Mouse (Mus musculus) frontal cortex, postnatal 25 days (tissue): ENCODE measurements around the gene Nfil3.

Experiments
- DNase-seq, 2 experiments: peaks; one replicate each; pipeline ENCODE4 v3.0.0; 2022; ENCODE audit warnings: low spot score in 2 of 2

Gene Nfil3

GRCm38 (mm10) chr13:52980951-52981421, at the start of gene Nfil3:
Gene Nfil3, minus strand, starts transcription at chr13:52981073.
- DNase-seq = peak in 1 of 2 experiments; percentile 58

DNA sequence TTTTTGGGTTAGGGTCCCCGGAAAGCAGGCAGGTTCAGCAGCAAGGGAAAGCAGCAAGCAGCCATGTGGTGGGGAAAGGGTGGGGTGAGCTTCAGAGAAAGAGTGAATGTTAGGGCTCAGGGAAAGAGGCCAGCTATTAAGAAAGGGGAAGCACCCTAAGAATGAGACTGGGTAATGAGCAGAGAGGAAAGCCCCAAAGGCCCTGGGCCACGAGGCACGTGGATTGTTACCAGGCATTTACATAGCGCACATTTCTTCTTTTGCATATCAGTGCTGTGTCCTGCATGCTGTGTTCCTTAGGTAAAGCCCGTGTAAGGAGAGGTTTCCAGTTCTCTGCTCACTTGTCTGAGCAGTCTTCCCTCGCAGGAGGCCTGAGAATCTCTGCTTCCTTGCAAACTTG, 43.4 kb upstream of the Nfil3 start:
- DNase-seq = no peak

DNA sequence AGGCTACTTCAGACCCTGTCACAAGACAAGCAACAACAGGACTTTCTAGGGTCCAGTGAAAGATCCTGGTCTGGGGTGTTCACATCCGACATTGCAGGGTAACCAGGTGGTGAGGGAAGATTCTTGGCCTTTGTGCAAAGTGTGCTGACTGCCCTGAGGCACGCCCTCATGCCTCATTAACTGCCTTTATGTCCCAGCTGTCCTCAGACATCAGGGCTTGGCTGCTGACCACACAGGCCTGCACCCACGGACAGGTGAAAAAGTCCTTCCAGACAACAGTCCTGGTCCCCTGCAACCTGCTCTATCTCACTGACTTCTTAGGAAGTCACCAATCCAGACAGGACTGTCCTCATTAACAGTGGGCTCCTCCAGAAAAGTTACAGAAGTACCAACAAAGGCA, 39.4 kb upstream of the Nfil3 start:
- DNase-seq = no peak

- no peak for DNase-seq
Measured at GRCm38 (mm10) chr13:53019532-53019931, 38.7 kb upstream of the Nfil3 start.

DNA sequence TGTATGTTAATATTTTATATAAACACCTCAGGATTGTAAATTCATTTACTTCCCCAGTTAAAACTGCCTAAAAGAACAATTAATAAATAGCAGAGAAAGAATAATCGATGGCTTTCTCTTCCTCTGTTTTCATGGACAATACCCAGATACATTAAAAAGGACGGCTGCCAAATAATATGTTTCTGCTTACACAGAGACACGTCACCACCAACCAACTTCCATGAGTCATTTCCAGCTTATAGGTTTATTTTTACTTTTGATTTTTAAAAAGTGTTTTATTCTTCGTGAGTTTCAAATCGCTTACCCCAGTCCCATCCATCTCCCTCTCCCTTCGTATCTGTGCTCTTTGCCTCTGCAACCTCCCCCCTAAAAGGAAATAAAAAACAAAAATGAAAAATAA, 38.1 kb upstream of the Nfil3 start:
- DNase-seq = no peak

DNA sequence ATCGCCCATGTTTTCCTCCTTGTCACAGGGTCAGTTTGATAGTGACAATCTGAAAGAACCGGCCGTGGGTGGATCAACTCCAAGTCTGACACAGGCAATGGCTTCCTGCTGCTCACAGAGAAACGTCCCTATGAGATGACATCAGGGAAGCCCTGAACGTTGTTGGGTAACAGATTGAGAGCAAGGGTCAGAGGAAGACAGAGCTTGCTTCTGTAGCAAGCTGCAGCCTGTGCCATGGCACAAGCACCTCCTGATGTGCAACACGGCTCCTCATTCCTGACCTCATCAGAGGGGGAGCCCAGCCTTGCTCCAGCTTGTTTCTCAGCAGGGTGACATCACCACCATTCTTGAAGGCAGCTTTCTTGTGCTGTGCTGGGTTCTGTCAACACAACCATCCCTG, 37.1 kb upstream of the Nfil3 start:
- no peak for DNase-seq

GRCm38 (mm10) chr13:53017117-53017516, 36.2 kb upstream of the Nfil3 start:
- DNase-seq = no peak

- DNase-seq = no peak
Measured at GRCm38 (mm10) chr13:53011426-53011825, 30.6 kb upstream of the Nfil3 start.

- DNase-seq = no peak
Measured at GRCm38 (mm10) chr13:53008489-53009184, 27.8 kb upstream of the Nfil3 start.

- DNase-seq = no peak
Measured at GRCm38 (mm10) chr13:53007781-53008180, 26.9 kb upstream of the Nfil3 start.

DNA sequence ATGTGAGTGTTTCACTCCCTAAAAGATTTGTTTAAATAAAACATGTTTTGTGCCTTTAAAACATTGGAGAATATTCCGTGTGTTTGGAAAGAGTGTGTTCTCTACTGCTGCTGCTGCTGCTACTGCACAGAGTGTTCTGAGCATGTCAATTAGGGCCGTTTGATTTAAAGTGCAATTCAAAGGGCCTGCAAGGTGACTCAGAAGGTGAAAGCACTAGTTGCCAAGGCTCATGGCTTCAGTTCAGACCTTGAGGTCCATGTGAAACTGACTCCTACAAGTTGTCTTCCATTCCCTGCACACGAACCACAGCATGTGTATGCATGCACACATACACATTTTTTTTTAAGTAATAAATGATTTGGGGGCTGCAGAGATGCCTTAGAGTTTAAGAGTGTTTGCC, 22.4 kb upstream of the Nfil3 start:
- no peak for DNase-seq

DNA sequence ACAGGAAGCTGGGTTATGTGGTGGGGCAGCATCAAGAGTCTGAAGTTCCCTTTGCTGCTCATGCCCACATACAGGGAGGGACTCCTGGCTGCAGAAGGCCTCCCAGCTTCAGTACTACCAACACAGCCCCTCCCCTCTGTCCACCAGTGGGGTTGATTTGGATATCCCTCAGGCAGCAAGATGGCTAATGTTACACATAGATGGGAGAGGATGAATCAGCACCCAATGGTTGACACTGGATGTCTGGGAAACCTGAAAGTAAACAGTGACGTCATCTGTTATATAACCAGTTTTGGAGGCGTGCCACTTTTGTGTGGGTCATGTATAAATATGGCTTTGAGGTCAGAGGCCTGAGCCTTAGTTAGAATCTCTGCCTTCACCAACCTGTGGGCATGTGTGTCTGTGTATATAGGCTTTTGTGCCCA, 20.6 kb upstream of the Nfil3 start:
- no peak for DNase-seq

DNA sequence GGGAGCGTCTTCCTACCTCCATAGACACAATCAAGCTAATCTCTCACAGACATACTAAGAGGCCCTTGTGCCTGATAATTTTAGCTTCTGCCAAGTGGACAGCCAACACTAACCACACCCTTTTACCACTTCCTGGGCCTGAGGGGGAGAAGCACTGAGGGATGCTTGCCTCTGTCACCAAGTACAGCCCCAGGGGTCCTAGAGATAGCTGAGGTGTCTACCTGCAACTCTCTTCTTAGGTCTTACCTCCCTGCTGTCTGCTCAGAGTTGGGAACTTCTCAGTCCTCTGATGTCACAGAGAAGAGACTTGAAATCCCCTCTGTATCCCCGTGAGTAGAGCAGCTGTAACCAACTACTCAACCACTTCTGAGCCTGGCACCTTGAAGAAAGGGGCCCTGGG, 19.6 kb upstream of the Nfil3 start:
- no peak for DNase-seq

DNA sequence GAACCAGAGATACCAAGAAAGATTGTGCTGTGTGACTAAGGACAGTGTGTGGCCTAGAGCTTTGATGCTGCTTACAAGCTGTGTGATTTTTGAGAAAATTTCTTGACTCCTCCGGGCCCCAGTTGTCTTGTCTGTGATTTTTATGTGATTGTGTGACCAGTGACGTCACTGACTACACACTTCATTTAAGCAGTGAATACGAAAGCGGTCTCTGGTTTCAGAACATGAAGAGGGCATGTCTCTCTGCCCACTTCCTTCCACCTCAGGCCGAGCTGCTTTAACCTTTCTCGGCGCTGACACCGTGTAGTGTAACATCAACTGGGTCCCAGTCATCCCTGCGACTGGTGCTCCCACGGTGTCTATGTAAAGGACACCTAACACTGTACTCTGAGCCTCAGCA, 17.7 kb upstream of the Nfil3 start:
- DNase-seq = no peak

DNA sequence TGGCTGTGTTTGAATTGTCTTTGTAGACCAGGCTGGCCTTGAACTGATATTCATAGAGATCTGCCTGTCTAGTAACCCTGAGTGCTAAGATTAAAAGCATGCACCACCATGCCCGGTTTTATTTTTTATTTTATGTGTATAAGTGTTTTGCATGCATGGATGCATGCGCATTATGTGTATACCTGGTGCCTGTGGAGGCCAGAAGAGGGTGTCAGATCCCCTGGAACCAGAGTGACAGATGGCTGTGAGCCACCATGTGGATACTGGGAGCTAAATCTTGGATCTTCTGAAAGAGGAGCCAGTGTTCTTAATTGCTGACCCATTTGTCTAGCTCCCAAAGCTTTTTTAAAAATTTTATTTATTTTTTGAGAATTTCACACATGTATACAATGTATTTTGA, 16.9 kb upstream of the Nfil3 start:
- no peak for DNase-seq

DNA sequence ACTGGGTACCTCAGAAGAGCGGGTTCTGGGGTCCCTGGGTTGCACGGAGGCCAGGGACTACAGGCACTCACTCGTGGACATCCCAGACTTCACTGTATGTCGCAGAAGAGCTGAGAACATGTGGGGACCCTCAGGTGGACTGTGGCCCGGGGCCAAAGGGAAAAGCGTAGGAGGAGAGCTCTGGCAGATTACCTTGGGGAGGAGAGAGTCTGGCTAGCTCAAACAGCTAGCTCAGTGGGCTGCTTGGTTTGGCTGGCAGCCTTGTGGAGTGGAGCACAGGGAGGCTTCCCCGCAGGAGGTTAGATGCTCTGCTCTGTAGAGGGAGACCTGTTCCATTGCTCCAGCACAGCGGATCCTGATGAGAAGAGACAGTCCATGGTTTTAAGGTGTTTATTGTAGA, 15.3 kb upstream of the Nfil3 start:
- DNase-seq = no peak

GRCm38 (mm10) chr13:52994197-52994881, 13.5 kb upstream of the Nfil3 start:
- DNase-seq = no peak

- no peak for DNase-seq
Measured at GRCm38 (mm10) chr13:52990139-52990538, 9.3 kb upstream of the Nfil3 start.

DNA sequence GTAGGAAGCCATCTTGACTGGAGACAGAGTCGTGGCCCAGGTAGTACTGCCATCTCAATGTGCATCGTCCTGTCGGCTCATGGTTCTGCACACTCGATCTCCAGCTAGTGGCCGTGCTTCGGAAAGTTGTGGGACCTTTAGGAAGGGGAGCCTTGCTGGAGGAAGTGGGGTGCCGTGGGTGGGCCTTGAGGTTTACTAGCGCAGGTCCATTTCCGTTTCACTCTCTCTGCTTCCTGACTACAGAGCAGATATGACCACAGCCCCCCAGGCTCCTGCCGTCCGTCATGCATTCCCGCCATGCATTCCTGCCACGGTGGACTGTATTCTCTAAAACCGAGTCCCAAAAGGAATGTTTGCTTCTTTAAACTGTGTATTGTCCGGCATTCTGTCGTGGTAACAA, 8.1 kb upstream of the Nfil3 start:
- no peak for DNase-seq

DNA sequence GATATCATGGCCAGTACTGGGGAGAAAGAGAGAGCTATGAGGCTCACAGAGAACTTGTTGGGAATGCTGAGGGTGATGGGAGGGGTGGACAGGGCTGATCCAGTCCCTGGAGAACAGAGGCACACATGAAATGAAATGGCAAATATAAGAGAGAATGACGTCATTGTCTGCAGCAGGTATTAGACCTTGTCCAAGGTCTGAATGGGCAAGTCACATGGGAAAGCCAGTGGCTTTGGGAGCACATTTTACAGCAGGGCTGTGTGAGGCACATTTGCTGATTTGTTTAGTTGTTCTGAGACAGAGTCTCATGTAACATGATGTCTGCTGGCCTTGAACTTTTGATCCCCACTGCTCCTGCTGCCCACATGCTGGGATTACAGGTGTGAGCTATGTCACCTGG, 7.0 kb upstream of the Nfil3 start:
- DNase-seq = no peak

DNA sequence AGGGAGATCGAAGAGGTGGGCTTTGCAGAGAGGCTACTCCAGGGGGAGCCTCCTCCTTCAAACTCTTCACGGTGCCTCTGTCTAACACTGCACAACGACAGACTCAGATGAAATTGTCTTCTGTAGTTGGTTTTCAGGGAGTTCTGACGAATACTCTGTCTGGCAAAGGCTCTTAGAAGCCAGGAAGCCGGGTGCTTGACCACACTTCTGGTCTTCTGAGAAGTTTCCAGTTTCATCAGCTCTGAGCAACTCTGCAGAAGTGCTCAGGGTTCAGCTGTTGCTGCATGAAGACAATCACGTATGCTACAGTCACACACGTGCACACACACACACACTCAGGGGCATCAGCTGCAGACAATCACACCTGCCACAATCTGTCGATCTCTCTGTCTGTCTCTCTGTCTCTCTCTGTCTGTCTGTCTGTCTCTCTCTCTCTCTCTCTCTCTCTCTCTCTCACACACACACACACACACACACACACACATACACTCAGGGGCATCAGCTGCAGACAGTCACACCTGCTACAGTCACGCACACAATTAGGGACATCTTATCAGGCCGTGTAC, 5.4 kb upstream of the Nfil3 start:
- DNase-seq = no peak

- DNase-seq = no peak
Measured at GRCm38 (mm10) chr13:52985508-52986214, 4.8 kb upstream of the Nfil3 start.

- peak; percentile 91 to 93 for DNase-seq
Measured at GRCm38 (mm10) chr13:52982703-52983102, 1.8 kb upstream of the Nfil3 start.
